Mouse (Mus musculus): ENCODE results near the gene Atf7ip2. TPM values are rescaled to one million over a fixed set of nuclear protein-coding genes. Genes with fewer than 3 reads are reported as not detected.
"Not testable (repeated sequence)": the region's sequence is repeated elsewhere in the genome, so short reads cannot be mapped to it uniquely, and the experiment has no call there.

The Atf7ip2 gene
- polyA plus RNA-seq (2015; fragmentation: Nextera tagmentation; extraction: Ambion mirVana), result 0.19 TPM in 1 of 2 replicates, not detected in the other

GRCm38 (mm10) chr16:10192679-10193506 lies at the start of gene Atf7ip2:
Gene Atf7ip2, plus strand, starts transcription at chr16:10192712.
- Histone ChIP-seq H3K9me3 (no peaks in the 10 kb centered on the region), H3K36me3 (no peaks in the 10 kb centered on the region), H3K4me1 (peaks cover 9% of the 10 kb centered on the region), H3K9ac (replicated peaks) (peak within 1 kb of the TSS; percentile 46), H3K4me2 (replicated peaks) (peak within 1 kb of the TSS; percentile 97), H3K27me3 (0 out of 2 replicates have a peak, but pooled peaks cover 3% of the 10 kb centered on the region), H3K4me3 (peak within 1 kb of the TSS; percentile 56), H3K27ac (replicated peaks) (no peak within 1 kb of the TSS)
- WGBS, result under 1% methylated on average over 63 of the region's 63 CpGs
- ATAC-seq (replicated peaks), result peak; percentile 98

DNA sequence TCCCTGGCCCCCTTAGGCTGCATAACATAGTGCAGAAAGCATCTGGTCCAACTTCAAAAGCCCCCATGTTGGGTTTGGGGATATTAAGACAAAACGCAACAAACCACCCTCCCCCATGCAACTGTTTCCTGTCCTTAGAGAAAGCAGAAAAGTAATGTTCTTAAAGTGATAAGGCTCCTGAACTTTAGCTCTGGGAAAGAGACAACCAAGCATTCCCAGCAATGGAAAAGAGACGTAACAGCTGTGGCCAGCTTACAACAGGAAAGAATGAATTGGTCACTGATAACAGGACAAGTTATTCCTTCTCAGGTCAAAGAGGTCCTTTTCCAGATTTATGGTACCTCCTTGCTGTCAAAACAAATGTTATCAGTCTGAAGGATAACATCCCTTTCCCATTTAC lies 49.3 kb upstream of the Atf7ip2 start:
- Histone ChIP-seq H3K4me2 (replicated peaks) (no peak overlapping the region), H3K36me3 (no peaks in the 10 kb centered on the region), H3K9me3 (no peaks in the 10 kb centered on the region), H3K27me3 (no peaks in the 10 kb centered on the region), H3K4me1 (no peaks in the 10 kb centered on the region), H3K27ac (replicated peaks) (no peak overlapping the region), H3K9ac (replicated peaks) (no peak overlapping the region), H3K4me3 (no peak overlapping the region)
- 90% methylated on average over 2 of the region's 2 CpGs for WGBS
- no peak for ATAC-seq (replicated peaks)

DNA sequence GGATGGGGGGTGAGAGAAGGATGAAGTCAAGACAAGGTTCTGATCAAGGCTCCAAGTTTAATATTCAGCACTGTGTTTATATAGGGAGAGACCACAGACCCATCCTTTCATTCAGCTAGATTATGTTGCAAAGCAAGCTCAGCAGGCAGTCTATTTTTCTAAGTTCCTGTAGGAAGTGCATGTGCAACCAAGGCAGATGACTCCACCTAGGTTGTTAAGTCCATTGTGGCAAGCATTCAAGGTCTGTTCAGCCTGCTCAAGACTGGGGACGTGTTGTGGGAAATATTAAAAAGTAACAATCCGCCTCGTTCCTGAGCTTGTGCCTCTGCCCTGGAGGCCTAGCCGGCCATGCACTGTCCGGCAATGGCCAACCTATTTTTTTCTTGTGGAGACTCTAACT lies 45.1 kb upstream of the Atf7ip2 start:
- no peak overlapping the region for H3K4me2 ChIP-seq (replicated peaks)
- no peak for ATAC-seq (replicated peaks)
- no peak overlapping the region for H3K9ac ChIP-seq (replicated peaks)
- 89% methylated on average over 5 of the region's 5 CpGs for WGBS
- no peaks in the 10 kb centered on the region for H3K9me3 ChIP-seq
- H3K27me3 ChIP-seq, result no peaks in the 10 kb centered on the region
- no peaks in the 10 kb centered on the region for H3K4me1 ChIP-seq
- H3K27ac ChIP-seq (replicated peaks), result no peak overlapping the region
- no peak overlapping the region for H3K4me3 ChIP-seq
- no peaks in the 10 kb centered on the region for H3K36me3 ChIP-seq

DNA sequence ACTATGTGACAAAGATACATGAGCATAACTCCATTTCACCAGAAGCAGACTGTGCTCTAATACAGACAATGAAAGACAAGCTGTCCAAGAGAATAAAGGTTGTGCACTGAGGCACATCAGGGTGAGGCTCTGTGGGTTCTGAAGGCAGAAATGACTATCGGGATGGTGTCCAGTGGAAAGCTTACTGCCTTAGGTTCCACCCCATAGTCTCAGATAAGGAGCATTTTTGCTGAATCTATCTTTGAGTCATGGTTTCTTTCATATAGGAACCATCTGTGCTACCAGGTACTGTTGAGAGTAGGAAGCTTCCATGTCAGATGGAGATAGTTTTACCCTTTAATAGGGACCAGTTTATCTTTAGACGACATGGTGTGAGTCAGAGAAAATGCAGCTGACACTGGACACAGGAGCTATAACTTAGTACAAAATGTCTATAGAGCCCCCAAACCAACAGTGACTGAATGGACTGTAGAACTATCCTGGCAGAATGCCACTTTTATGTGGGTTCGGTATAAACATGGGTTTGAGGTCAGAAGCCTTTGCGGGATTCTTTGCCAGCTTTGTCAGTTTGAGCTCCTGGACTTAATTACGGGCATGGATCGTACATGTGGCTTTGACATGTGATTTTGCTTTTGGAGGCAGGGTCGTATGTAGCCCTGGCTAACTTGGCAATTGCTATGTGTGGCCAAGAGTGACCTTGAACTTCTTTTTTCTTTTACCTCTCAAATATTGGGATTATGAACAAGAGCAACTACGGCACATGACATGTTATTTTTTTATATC lies 23.2 kb upstream of the Atf7ip2 start:
- Histone ChIP-seq H3K9me3 (no peaks in the 10 kb centered on the region), H3K36me3 (no peaks in the 10 kb centered on the region), H3K4me3 (no peak overlapping the region), H3K4me2 (replicated peaks) (no peak overlapping the region), H3K9ac (replicated peaks) (no peak overlapping the region), H3K4me1 (no peaks in the 10 kb centered on the region), H3K27ac (replicated peaks) (no peak overlapping the region), H3K27me3 (no peaks in the 10 kb centered on the region)
- 89% methylated on average over 8 of the region's 8 CpGs for WGBS
- ATAC-seq (replicated peaks), result no peak

DNA sequence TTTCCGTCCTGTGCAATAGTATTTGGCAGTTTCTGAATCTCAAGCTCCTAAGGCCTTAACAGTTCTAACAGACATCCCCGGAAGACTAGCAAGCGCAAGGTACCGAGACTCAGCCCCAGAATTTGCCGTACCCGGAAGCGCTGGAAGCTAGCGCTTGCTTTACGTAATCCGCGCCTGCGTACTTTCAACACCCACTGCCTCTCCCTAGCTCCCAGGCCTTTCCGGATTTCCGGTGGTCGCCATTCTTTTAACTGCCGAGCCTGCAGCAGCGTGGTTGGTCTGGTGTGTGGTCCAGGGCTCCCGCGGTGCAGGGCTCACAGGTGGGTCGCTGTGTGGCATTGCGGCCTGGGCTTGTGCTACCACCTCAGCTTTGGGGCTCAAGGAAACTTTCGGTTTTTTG lies 22.5 kb upstream of the Atf7ip2 start, which contains the start of gene Rpl39l:
Gene Rpl39l (plus strand): TSS at position 222 of the 400 bp plus-strand sequence.
- ATAC-seq (replicated peaks), result no peak
- 90% methylated on average over 22 of the region's 22 CpGs for WGBS
- H3K4me2 ChIP-seq (replicated peaks), result no peak within 1 kb of the TSS
- no peaks in the 10 kb centered on the region for H3K4me1 ChIP-seq
- no peak within 1 kb of the TSS for H3K9ac ChIP-seq (replicated peaks)
- no peaks in the 10 kb centered on the region for H3K36me3 ChIP-seq
- H3K27ac ChIP-seq (replicated peaks), result no peak within 1 kb of the TSS
- H3K9me3 ChIP-seq, result no peaks in the 10 kb centered on the region
- no peaks in the 10 kb centered on the region for H3K27me3 ChIP-seq
- H3K4me3 ChIP-seq, result no peak within 1 kb of the TSS

- 93% methylated on average over 4 of the region's 4 CpGs for WGBS
- no peak overlapping the region for H3K27ac ChIP-seq (replicated peaks)
- H3K4me1 ChIP-seq, result no peaks in the 10 kb centered on the region
- no peak overlapping the region for H3K4me2 ChIP-seq (replicated peaks)
- no peaks in the 10 kb centered on the region for H3K9me3 ChIP-seq
- H3K4me3 ChIP-seq, result no peak overlapping the region
- H3K27me3 ChIP-seq, result no peaks in the 10 kb centered on the region
- no peak for ATAC-seq (replicated peaks)
- no peaks in the 10 kb centered on the region for H3K36me3 ChIP-seq
- no peak overlapping the region for H3K9ac ChIP-seq (replicated peaks)
Observed at GRCm38 (mm10) chr16:10171276-10171675, 21.2 kb upstream of the Atf7ip2 start.

DNA sequence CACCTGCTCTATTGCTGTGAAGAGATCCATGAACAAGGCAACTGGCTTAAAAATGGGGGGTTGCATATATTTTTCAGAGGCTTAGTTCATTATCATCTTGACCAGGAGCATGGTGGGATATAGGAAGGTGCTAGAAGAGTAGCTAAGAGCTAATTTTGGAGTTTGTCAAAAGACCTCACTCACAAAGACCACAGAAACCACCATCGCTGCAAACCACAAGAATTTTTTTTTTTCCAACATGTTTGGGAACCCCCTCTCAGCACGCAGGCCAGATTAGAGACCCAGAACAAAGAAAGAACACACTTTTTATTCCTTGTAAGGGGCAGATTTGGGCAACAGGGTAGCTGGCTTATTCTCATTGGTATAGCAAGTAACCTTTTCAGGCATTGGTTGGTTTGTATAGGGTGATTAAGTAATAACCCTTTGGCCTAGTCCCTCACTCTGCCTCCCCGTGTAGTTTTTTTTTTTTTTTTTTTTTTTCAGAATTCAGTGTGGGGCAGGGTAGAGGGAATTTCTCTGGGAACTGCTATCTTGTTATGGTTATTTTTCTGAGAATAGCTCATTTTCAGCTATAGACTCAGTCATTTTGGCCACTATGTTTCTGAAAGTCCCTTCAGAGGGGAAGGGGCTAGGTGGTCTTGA lies 20.2 kb upstream of the Atf7ip2 start:
- H3K4me2 ChIP-seq (replicated peaks), result no peak overlapping the region
- H3K9me3 ChIP-seq, result no peaks in the 10 kb centered on the region
- no peak overlapping the region for H3K4me3 ChIP-seq
- no peaks in the 10 kb centered on the region for H3K4me1 ChIP-seq
- no peaks in the 10 kb centered on the region for H3K27me3 ChIP-seq
- WGBS, result 86% methylated on average over 3 of the region's 3 CpGs
- H3K36me3 ChIP-seq, result no peaks in the 10 kb centered on the region
- ATAC-seq (replicated peaks), result no peak
- H3K27ac ChIP-seq (replicated peaks), result no peak overlapping the region
- no peak overlapping the region for H3K9ac ChIP-seq (replicated peaks)

- H3K36me3 ChIP-seq; H3K27me3 ChIP-seq; H3K9ac ChIP-seq (replicated peaks); H3K4me1 ChIP-seq; H3K4me3 ChIP-seq; ATAC-seq (replicated peaks); H3K27ac ChIP-seq (replicated peaks); H3K4me2 ChIP-seq (replicated peaks): not testable (repeated sequence)
- peaks cover 14% of the 10 kb centered on the region; the same call in 1 of the 2 replicates for H3K9me3 ChIP-seq
- WGBS, result 96% methylated on average over 10 of the region's 10 CpGs
Observed at GRCm38 (mm10) chr16:10187461-10187860, 5.1 kb upstream of the Atf7ip2 start.

GRCm38 (mm10) chr16:10208777-10209176 lies 16.3 kb downstream of the Atf7ip2 start:
- Histone ChIP-seq H3K4me3 (no peak overlapping the region), H3K36me3 (no peaks in the 10 kb centered on the region), H3K27ac (replicated peaks) (no peak overlapping the region), H3K4me2 (replicated peaks) (no peak overlapping the region), H3K4me1 (no peaks in the 10 kb centered on the region), H3K27me3 (no peaks in the 10 kb centered on the region), H3K9me3 (no peaks in the 10 kb centered on the region), H3K9ac (replicated peaks) (no peak overlapping the region)
- no peak for ATAC-seq (replicated peaks)
- 86% methylated on average over 1 of the region's 1 CpGs for WGBS

DNA sequence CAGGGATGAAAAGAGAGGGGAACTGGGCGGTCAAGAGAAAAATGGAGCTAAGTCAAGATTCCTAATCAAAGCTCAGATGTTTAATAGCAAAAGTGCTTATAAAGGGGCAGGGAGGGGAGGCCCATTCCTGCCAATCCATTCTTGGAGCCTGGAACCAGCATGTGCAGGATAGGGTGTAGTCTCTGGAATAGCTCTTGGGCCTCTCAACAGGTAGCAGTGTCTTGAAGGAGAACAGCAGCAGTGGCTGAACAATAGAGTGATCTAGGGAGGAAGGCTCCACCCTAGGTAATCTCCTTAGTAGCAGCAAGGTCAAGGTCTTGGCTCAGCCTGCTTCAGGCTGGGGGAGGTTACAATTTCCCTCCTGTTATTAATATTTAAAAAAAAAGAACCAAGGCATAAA lies 23.9 kb downstream of the Atf7ip2 start:
- not testable (repeated sequence) for H3K27ac ChIP-seq (replicated peaks); H3K4me1 ChIP-seq; H3K27me3 ChIP-seq; H3K9ac ChIP-seq (replicated peaks); H3K9me3 ChIP-seq; H3K36me3 ChIP-seq; H3K4me2 ChIP-seq (replicated peaks); H3K4me3 ChIP-seq; ATAC-seq (replicated peaks)
- WGBS, result 91% methylated on average over 1 of the region's 1 CpGs

- not testable (repeated sequence) for H3K4me1 ChIP-seq; H3K27ac ChIP-seq (replicated peaks); H3K9me3 ChIP-seq; H3K27me3 ChIP-seq; H3K4me3 ChIP-seq; ATAC-seq (replicated peaks); H3K4me2 ChIP-seq (replicated peaks); H3K36me3 ChIP-seq; H3K9ac ChIP-seq (replicated peaks)
- 86% methylated on average over 2 of the region's 2 CpGs for WGBS
Observed at GRCm38 (mm10) chr16:10217020-10217419, 24.5 kb downstream of the Atf7ip2 start.

DNA sequence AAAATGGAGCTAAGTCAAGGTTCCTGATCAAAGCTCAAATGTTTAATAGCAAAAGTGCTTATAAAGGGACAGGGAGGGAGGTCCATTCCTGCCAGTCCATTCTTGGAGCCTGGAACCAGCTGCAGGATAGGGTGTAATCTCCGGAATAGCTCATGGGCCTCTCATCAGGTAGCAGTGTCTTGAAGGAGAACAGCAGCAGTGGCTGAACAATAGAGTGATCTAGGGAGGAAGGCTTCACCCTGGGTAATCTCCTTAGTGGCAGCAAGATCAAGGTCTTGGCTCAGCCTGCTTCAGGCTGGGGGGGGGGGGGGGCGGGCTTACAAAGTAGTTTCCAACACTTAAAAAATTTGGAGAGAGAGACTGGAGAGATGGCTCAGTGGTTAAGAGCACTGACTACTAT lies 34.8 kb downstream of the Atf7ip2 start:
- Histone ChIP-seq H3K9ac (replicated peaks) (no peak overlapping the region), H3K36me3 (no peaks in the 10 kb centered on the region), H3K27me3 (no peaks in the 10 kb centered on the region), H3K4me1 (no peaks in the 10 kb centered on the region), H3K27ac (replicated peaks) (no peak overlapping the region), H3K4me2 (replicated peaks) (no peak overlapping the region), H3K4me3 (no peak overlapping the region), H3K9me3 (no peaks in the 10 kb centered on the region)
- WGBS, result 6% methylated on average over 2 of the region's 2 CpGs
- ATAC-seq (replicated peaks), result no peak

Measured in forebrain, embryonic 15.5 days (tissue).